Mouse (Mus musculus) intestine, embryonic 16.5 days (tissue): ENCODE measurements around the gene Sall4. TPM values are rescaled to one million over a fixed set of nuclear protein-coding genes. Genes with fewer than 3 reads are reported as not detected.
"Not testable (repeated sequence)": the region's sequence is repeated elsewhere in the genome, so short reads cannot be mapped to it uniquely, and the experiment has no call there.

Experiments used
- ATAC-seq: fragments of 200-750 bp; cut with Nextera tagmentation; 2 replicates; pipeline ENCODE4 v1.8.0; 2017; ENCODE audit warnings: moderate TSS enrichment, moderate library complexity
- H3K27ac ChIP-seq: fragments of 300-500 bp; sonication (generic); 2 replicates; pipeline ENCODE4 v1.5.1; 2014; ENCODE audit warnings: mild to moderate bottlenecking, low read length
- H3K27me3 ChIP-seq: fragments of 300-500 bp; sonication (generic); replicated peaks from 2 replicates; pipeline ENCODE4 v1.6.1; 2014; ENCODE audit warnings: low read length, control low read depth, mixed read lengths; ENCODE audit not compliant: control insufficient read depth, insufficient read depth
- H3K36me3 ChIP-seq: fragments of 300-500 bp; sonication (generic); 2 replicates; pipeline ENCODE4 v1.6.1; 2014; ENCODE audit warnings: low read length, control low read depth; ENCODE audit not compliant: control insufficient read depth, insufficient read depth
- H3K4me1 ChIP-seq: fragments of 300-500 bp; sonication (generic); 2 replicates; pipeline ENCODE4 v1.6.1; 2014; ENCODE audit warnings: low read length, control low read depth, mixed read lengths; ENCODE audit not compliant: control insufficient read depth, insufficient read depth
- H3K4me2 ChIP-seq: fragments of 300-500 bp; sonication (generic); 2 replicates; pipeline ENCODE4 v1.6.1; 2014; ENCODE audit warnings: low read depth, low read length, control low read depth
- H3K4me3 ChIP-seq: fragments of 300-500 bp; sonication (generic); 2 replicates; pipeline ENCODE4 v1.5.1; 2014; ENCODE audit warnings: mild to moderate bottlenecking, low read length
- H3K9ac ChIP-seq: fragments of 300-500 bp; sonication (generic); 2 replicates; pipeline ENCODE4 v1.6.1; 2014; ENCODE audit warnings: low read depth, low read length
- H3K9me3 ChIP-seq: fragments of 300-500 bp; sonication (generic); 2 replicates; pipeline ENCODE4 v1.6.1; 2016; ENCODE audit warnings: low read length, control low read depth; ENCODE audit not compliant: control insufficient read depth
- WGBS: fragments of 180-500 bp; shearing (Covaris S2); extraction: QIAGEN DNeasy Blood & Tissue Kit; methylation state at CpG from one replicate; pipeline ENCODE4 v1.1.7; 2014; 5-methylcytosine and 5-hydroxymethylcytosine counted together
- polyA plus RNA-seq: library from polyadenylated mRNA; unstranded; fragments of >200 nt; fragmentation: Nextera tagmentation; extraction: Ambion mirVana; gene quantifications from 2 replicates; pipeline ENCODE4 v1.2.1, GENCODE M21; 2015

Sall4 gene
- polyA plus RNA-seq, 1 experiment from 2014 or later: 0.91 TPM

DNA sequence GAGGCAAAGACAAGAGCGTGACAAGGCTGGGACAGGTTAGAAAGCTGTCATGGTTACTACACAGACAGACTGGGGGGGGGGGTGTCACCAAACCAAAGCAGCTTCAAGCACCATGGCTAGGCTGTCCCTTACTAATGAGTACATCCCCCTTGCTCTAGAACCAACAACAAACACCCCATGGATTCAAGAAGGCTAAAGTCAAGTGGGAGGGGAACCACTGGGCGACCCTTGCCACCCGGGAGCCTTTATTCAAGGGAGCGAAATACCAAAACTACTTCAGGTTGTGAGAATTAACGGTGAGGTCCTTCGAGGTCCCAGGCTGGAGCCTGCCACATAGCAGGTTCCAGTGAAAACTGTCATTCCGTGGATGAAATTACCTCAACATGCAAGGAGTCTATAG lies 4.0 kb downstream of the Sall4 start:
- 35% methylated on average over 7 of the region's 7 CpGs for WGBS
- no peak for ATAC-seq
- Histone ChIP-seq H3K4me2 (no peak overlapping the region), H3K4me3 (no peak overlapping the region), H3K36me3 (no peaks in the 10 kb centered on the region), H3K27me3 (peaks cover 27% of the 10 kb centered on the region), H3K9ac (no peak overlapping the region), H3K4me1 (peaks cover 20% of the 10 kb centered on the region), H3K27ac (no peak overlapping the region), H3K9me3 (no peaks in the 10 kb centered on the region)

DNA sequence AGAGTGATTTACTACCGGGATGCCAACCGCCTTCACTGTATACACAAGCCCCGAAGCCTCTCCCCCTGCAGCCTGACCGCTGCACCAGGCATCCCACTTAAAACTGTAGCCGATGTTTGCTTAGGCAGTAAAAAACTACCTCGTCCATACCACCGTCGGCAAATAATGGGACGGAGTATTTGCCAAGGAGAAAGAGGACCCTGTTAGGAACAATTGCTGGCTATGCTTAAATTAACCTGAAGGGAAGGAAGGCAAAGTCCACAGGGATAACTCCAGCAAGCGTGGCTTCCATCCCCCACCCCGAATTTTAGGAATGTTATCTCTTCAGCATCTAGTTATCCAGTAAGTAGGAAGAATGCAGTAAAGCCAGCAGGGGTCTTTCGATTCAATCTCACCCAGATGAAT lies 5.3 kb downstream of the Sall4 start:
- no peaks in the 10 kb centered on the region for H3K36me3 ChIP-seq
- WGBS: 4% methylated on average over 12 of the region's 12 CpGs
- no peak for ATAC-seq
- H3K27me3 ChIP-seq: peaks cover 25% of the 10 kb centered on the region
- H3K27ac ChIP-seq: no peak overlapping the region
- no peaks in the 10 kb centered on the region for H3K9me3 ChIP-seq
- no peak overlapping the region; the same call in 1 of the 2 replicates for H3K9ac ChIP-seq
- 0 out of 2 replicates have a peak overlapping the region, but pooled peaks have one; percentile 27 for H3K4me2 ChIP-seq
- H3K4me1 ChIP-seq: peaks cover 20% of the 10 kb centered on the region
- no peak overlapping the region for H3K4me3 ChIP-seq

GRCm38 (mm10) chr2:168761954-168762353 lies 5.8 kb downstream of the Sall4 start:
- Histone ChIP-seq H3K9me3 (no peaks in the 10 kb centered on the region), H3K27me3 (peaks cover 20% of the 10 kb centered on the region), H3K4me2 (0 out of 2 replicates have a peak overlapping the region, but pooled peaks have one; percentile 27), H3K9ac (no peak overlapping the region; the same call in 1 of the 2 replicates), H3K36me3 (no peaks in the 10 kb centered on the region), H3K27ac (no peak overlapping the region), H3K4me3 (no peak overlapping the region), H3K4me1 (peaks cover 20% of the 10 kb centered on the region)
- 21% methylated on average over 4 of the region's 4 CpGs for WGBS
- no peak for ATAC-seq

- Histone ChIP-seq H3K9ac (no peak overlapping the region), H3K36me3 (no peaks in the 10 kb centered on the region), H3K4me2 (no peak overlapping the region), H3K27ac (no peak overlapping the region), H3K4me3 (no peak overlapping the region), H3K9me3 (no peaks in the 10 kb centered on the region), H3K4me1 (peaks cover 14% of the 10 kb centered on the region), H3K27me3 (peaks cover 16% of the 10 kb centered on the region)
- no peak for ATAC-seq
- 74% methylated on average over 9 of the region's 9 CpGs for WGBS
Measured at GRCm38 (mm10) chr2:168761141-168761540, 6.6 kb downstream of the Sall4 start.

GRCm38 (mm10) chr2:168744406-168744805 lies 23.3 kb downstream of the Sall4 start:
- ATAC-seq, H3K27ac ChIP-seq, H3K4me2 ChIP-seq, H3K4me3 ChIP-seq, H3K4me1 ChIP-seq, H3K9ac ChIP-seq, H3K27me3 ChIP-seq, H3K36me3 ChIP-seq, H3K9me3 ChIP-seq: not testable (repeated sequence)
- WGBS: 91% methylated on average over 10 of the region's 10 CpGs

DNA sequence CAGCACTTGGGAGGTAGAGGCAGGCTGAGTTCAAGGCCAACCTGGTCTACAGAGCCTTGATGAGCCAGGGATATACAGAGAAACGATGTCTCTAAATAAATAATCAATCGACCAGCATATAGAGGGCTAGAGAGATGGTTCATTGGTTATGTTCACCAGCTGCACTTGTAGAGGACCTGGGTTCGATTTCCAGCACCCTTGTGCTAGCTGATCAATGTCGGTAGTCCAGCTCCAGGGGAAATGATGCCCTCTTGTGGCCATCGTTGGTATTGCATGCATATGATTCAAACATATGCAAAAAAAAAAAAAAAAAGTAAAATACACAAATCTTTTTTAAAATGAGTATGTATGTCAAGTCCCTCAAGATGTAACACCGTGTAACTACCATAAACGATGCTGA lies 25.1 kb downstream of the Sall4 start:
- no peak for ATAC-seq
- Histone ChIP-seq H3K27me3 (no peaks in the 10 kb centered on the region), H3K9ac (no peak overlapping the region), H3K36me3 (no peaks in the 10 kb centered on the region), H3K4me2 (no peak overlapping the region), H3K4me1 (0 out of 2 replicates have a peak, but pooled peaks cover 5% of the 10 kb centered on the region), H3K4me3 (peak overlapping the region; percentile 82), H3K9me3 (0 out of 2 replicates have a peak, but pooled peaks cover 2% of the 10 kb centered on the region), H3K27ac (0 out of 2 replicates have a peak overlapping the region, but pooled peaks have one; percentile 79)
- 21% methylated on average over 7 of the region's 7 CpGs for WGBS

DNA sequence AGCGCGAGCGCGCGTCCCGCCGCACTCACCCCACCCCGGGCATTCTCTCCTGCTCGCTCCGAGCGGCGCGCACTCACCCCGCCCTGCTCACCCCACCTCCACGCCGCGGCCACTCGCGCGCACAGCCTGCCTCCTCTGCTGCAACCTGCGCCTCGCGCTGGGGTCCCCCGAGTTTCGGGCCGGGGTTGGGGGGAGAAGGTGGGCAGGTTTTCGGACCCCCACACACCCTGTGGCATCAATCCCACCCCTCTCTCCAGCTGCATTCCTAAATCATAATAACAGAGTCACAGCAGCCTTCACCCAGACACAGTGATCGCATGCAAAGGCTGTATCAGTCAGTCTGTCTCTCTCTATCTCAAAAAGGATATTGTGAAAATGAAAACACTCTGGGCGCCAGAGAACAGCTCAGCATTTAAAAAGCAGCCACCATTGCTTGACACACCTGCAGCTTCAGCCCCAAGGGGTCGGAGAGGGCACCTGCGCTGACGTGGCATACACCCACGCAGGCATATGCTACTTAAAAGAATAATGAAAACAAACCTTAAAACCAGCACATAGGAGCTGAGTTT lies 25.6 kb downstream of the Sall4 start, which contains the start of gene Atp9a:
Atp9a (minus strand) TSS at position 351 of the 569 bp plus-strand sequence.
- H3K4me1 ChIP-seq: 0 out of 2 replicates have a peak, but pooled peaks cover 5% of the 10 kb centered on the region
- no peaks in the 10 kb centered on the region for H3K36me3 ChIP-seq
- peak; percentile 63 for ATAC-seq
- peak within 1 kb of the TSS; percentile 72 for H3K4me2 ChIP-seq
- H3K27me3 ChIP-seq: no peaks in the 10 kb centered on the region
- H3K4me3 ChIP-seq: peak within 1 kb of the TSS; percentile 82
- H3K9ac ChIP-seq: peak within 1 kb of the TSS; percentile 79
- WGBS: 6% methylated on average over 30 of the region's 33 CpGs
- 0 out of 2 replicates have a peak, but pooled peaks cover 2% of the 10 kb centered on the region for H3K9me3 ChIP-seq
- peak within 1 kb of the TSS; percentile 79 for H3K27ac ChIP-seq

- WGBS: under 1% methylated on average over 90 of the region's 108 CpGs
- H3K27ac ChIP-seq: peak overlapping the region; percentile 79
- H3K27me3 ChIP-seq: no peaks in the 10 kb centered on the region
- H3K4me2 ChIP-seq: peak overlapping the region; percentile 72
- 0 out of 2 replicates have a peak, but pooled peaks cover 5% of the 10 kb centered on the region for H3K4me1 ChIP-seq
- no peaks in the 10 kb centered on the region for H3K36me3 ChIP-seq
- 0 out of 2 replicates have a peak, but pooled peaks cover 2% of the 10 kb centered on the region for H3K9me3 ChIP-seq
- peak overlapping the region; percentile 82 for H3K4me3 ChIP-seq
- ATAC-seq: peak; percentile 97
- peak overlapping the region; percentile 79 for H3K9ac ChIP-seq
Measured at GRCm38 (mm10) chr2:168741273-168742058, 26.3 kb downstream of the Sall4 start.

GRCm38 (mm10) chr2:168740496-168740895 lies 27.2 kb downstream of the Sall4 start:
- H3K36me3 ChIP-seq: no peaks in the 10 kb centered on the region
- H3K9me3 ChIP-seq: 0 out of 2 replicates have a peak, but pooled peaks cover 2% of the 10 kb centered on the region
- peaks cover 5% of the 10 kb centered on the region; the same call in 1 of the 2 replicates for H3K4me1 ChIP-seq
- peak overlapping the region; percentile 72; the same call in 1 of the 2 replicates for H3K4me2 ChIP-seq
- no peak for ATAC-seq
- peak overlapping the region; percentile 82; the same call in 1 of the 2 replicates for H3K4me3 ChIP-seq
- WGBS: 82% methylated on average over 10 of the region's 10 CpGs
- H3K9ac ChIP-seq: 0 out of 2 replicates have a peak overlapping the region, but pooled peaks have one; percentile 79
- peak overlapping the region; percentile 79; the same call in 1 of the 2 replicates for H3K27ac ChIP-seq
- no peaks in the 10 kb centered on the region for H3K27me3 ChIP-seq
